Mouse (Mus musculus) hindbrain, postnatal 0 days (tissue): ENCODE data around the gene Hao2. TPM values are rescaled to one million over a fixed set of nuclear protein-coding genes. Genes with fewer than 3 reads are reported as not detected.

Experiments
- ATAC-seq: fragments of 200-750 bp; cut with Nextera tagmentation; 2 replicates; pipeline ENCODE4 v1.8.0; 2017; ENCODE audit warnings: mild to moderate bottlenecking, moderate TSS enrichment, moderate library complexity
- DNase-seq: peaks from one replicate; pipeline ENCODE4 v3.0.0-alpha.2; 2015; ENCODE audit warnings: low spot score
- H3K27ac ChIP-seq: fragments of 300-500 bp; sonication (generic); 2 replicates; pipeline ENCODE4 v1.5.1; 2014; ENCODE audit warnings: mild to moderate bottlenecking
- H3K27me3 ChIP-seq: fragments of 300-500 bp; sonication (generic); 2 replicates; pipeline ENCODE4 v1.6.1; 2014; ENCODE audit warnings: low read length, mixed read lengths; ENCODE audit not compliant: insufficient read depth
- H3K36me3 ChIP-seq: fragments of 300-500 bp; sonication (generic); 2 replicates; pipeline ENCODE4 v1.6.1; 2014; ENCODE audit warnings: low read length, mixed read lengths; ENCODE audit not compliant: insufficient read depth
- H3K4me1 ChIP-seq: fragments of 300-500 bp; sonication (generic); 2 replicates; pipeline ENCODE4 v1.6.1; 2014; ENCODE audit warnings: antibody characterized with exemption, low read length, mixed read lengths; ENCODE audit not compliant: insufficient read depth
- H3K4me2 ChIP-seq: fragments of 300-500 bp; sonication (generic); 2 replicates; pipeline ENCODE4 v1.6.1; 2014; ENCODE audit warnings: low read depth, mild to moderate bottlenecking, low read length, moderate library complexity, mixed read lengths
- H3K4me3 ChIP-seq: fragments of 300-500 bp; sonication (generic); 2 replicates; pipeline ENCODE4 v1.5.1; 2014; ENCODE audit warnings: low read length
- H3K9ac ChIP-seq: fragments of 300-500 bp; sonication (generic); replicated peaks from 2 replicates; pipeline ENCODE4 v1.6.1; 2014; ENCODE audit warnings: mild to moderate bottlenecking, low read length, moderate library complexity, mixed read lengths
- H3K9me3 ChIP-seq: fragments of 300-500 bp; sonication (generic); 2 replicates; pipeline ENCODE4 v1.6.1; 2016; ENCODE audit warnings: low read length, mixed read lengths
- CTCF ChIP-seq: IDR thresholded peaks from 2 replicates; pipeline ENCODE4 v1.5.1; 2016; ENCODE audit warnings: antibody characterized with exemption, control low read depth, low read depth
- WGBS: fragments of 180-500 bp; shearing (Covaris S2); extraction: QIAGEN DNeasy Blood & Tissue Kit; methylation state at CpG from one replicate; pipeline ENCODE4 v1.1.7; 2014; 5-methylcytosine and 5-hydroxymethylcytosine counted together
- polyA plus RNA-seq: library from polyadenylated mRNA; unstranded; fragments of >200 nt; fragmentation: Nextera tagmentation; extraction: Ambion mirVana; gene quantifications from 2 replicates; pipeline ENCODE4 v1.2.1, GENCODE M21; 2015
- total RNA-seq: library from RNA; depleted of rRNA; stranded (reverse); fragments of >200 nt; gene quantifications from 2 replicates; pipeline ENCODE4 v1.2.3, GENCODE M21; 2014; rRNA removed

Hao2 gene
- total and polyA plus RNA-seq, 2 experiments from 2014 or later = not detected

- 86% methylated on average over 6 of the region's 6 CpGs for WGBS
- Histone ChIP-seq H3K27ac (no peak overlapping the region), H3K4me3 (no peak overlapping the region), H3K9me3 (no peaks in the 10 kb centered on the region), H3K36me3 (no peaks in the 10 kb centered on the region), H3K4me1 (no peaks in the 10 kb centered on the region), H3K27me3 (no peaks in the 10 kb centered on the region), H3K9ac (no peak overlapping the region), H3K4me2 (no peak overlapping the region)
- no peak for TF ChIP-seq CTCF
- ATAC-seq (no peak), DNase-seq (no peak)
These were observed 40.4 kb downstream of the Hao2 start for GRCm38 (mm10) chr3:98852631-98853030.

- Histone ChIP-seq H3K4me2 (no peak overlapping the region), H3K27ac (no peak overlapping the region), H3K27me3 (no peaks in the 10 kb centered on the region), H3K9me3 (no peaks in the 10 kb centered on the region), H3K4me3 (no peak overlapping the region), H3K9ac (no peak overlapping the region), H3K36me3 (no peaks in the 10 kb centered on the region), H3K4me1 (no peaks in the 10 kb centered on the region)
- WGBS = 88% methylated on average over 2 of the region's 2 CpGs
- no peak for TF ChIP-seq CTCF
- DNase-seq (no peak), ATAC-seq (no peak)
These were observed 41.2 kb downstream of the Hao2 start for GRCm38 (mm10) chr3:98851853-98852252.

- ATAC-seq (no peak), DNase-seq (no peak)
- 82% methylated on average over 5 of the region's 5 CpGs for WGBS
- Histone ChIP-seq H3K4me2 (no peak overlapping the region), H3K27ac (no peak overlapping the region), H3K27me3 (no peaks in the 10 kb centered on the region), H3K9ac (no peak overlapping the region), H3K36me3 (no peaks in the 10 kb centered on the region), H3K9me3 (no peaks in the 10 kb centered on the region), H3K4me3 (no peak overlapping the region), H3K4me1 (no peaks in the 10 kb centered on the region)
- TF ChIP-seq CTCF = no peak
These were observed 42.8 kb downstream of the Hao2 start for GRCm38 (mm10) chr3:98850262-98850661.

GRCm38 (mm10) chr3:98848898-98849297, 44.1 kb downstream of the Hao2 start:
- no peak for TF ChIP-seq CTCF
- H3K9ac ChIP-seq = no peak overlapping the region
- no peak overlapping the region for H3K4me3 ChIP-seq
- H3K9me3 ChIP-seq = no peaks in the 10 kb centered on the region
- no peaks in the 10 kb centered on the region for H3K27me3 ChIP-seq
- no peaks in the 10 kb centered on the region for H3K36me3 ChIP-seq
- no peak overlapping the region for H3K27ac ChIP-seq
- no peaks in the 10 kb centered on the region for H3K4me1 ChIP-seq
- DNase-seq (no peak), ATAC-seq (no peak)
- WGBS = 76% methylated on average over 1 of the region's 1 CpGs
- no peak overlapping the region for H3K4me2 ChIP-seq

Other genes with a start within 250 kb of the Hao2 start
- not detected in 2 replicates for gene Hsd3b2, start 168.7 kb downstream of the Hao2 start, total RNA-seq
- not detected in 2 replicates for gene Hsd3b2, start 168.7 kb downstream of the Hao2 start, polyA plus RNA-seq
- not detected in 2 replicates for gene Hsd3b3, start 130.1 kb downstream of the Hao2 start, total RNA-seq
- 0.09 and 0.13 TPM in 2 replicates for gene Hsd3b3, start 130.1 kb downstream of the Hao2 start, polyA plus RNA-seq
- not detected in 2 replicates for gene Hsd3b6, start 78.8 kb downstream of the Hao2 start, total RNA-seq
- gene Hsd3b6, start 78.8 kb downstream of the Hao2 start, polyA plus RNA-seq = 0.11 TPM in 1 of 2 replicates, not detected in the other
- gene Hsd3b1, start 33.4 kb downstream of the Hao2 start, total RNA-seq = 0.10 TPM in 1 of 2 replicates, not detected in the other
- not detected in 2 replicates for gene Hsd3b1, start 33.4 kb downstream of the Hao2 start, polyA plus RNA-seq
- gene Wars2, start 247.8 kb upstream of the Hao2 start, total RNA-seq = 6.6 and 11.1 TPM in 2 replicates
- 4.4 and 5.1 TPM in 2 replicates for gene Wars2, start 247.8 kb upstream of the Hao2 start, polyA plus RNA-seq